Mouse (Mus musculus) lung, adult 2 months (tissue): ENCODE measurements at regions not wholly inside any gene's neighbourhood (a gene's known extent, or its start where the extent isn't known, plus 50 kb on each side); places are given as distances from the start of the nearest gene placed in this dataset.

ENCODE experiments used
- CTCF ChIP-seq: fragments of 200-500 bp; IDR thresholded peaks from 2 replicates; pipeline ENCODE4 v1.5.1; 2011; ENCODE audit warnings: mild to moderate bottlenecking, low read length, control low read depth; ENCODE audit not compliant: insufficient read depth
- POLR2A ChIP-seq: fragments of 200-500 bp; IDR thresholded peaks from 2 replicates; pipeline ENCODE4 v1.6.1; 2011; ENCODE audit warnings: low read depth, mild to moderate bottlenecking, control low read depth, low read length, borderline replicate concordance; ENCODE audit errors: extremely low read depth

- TF ChIP-seq CTCF (no peak), POLR2A (no peak)
These were observed 137.0 kb upstream of the Ube2e1 start for GRCm38 (mm10) chr14:18468611-18469010.
